Mouse (Mus musculus): ENCODE results near the gene Gm13695. TPM values are rescaled to one million over a fixed set of nuclear protein-coding genes. Genes with fewer than 3 reads are reported as not detected.
A peak's percentile ranks its signal among the peaks of the same experiment; 100 is the strongest.
"Not testable (repeated sequence)": the region's sequence is repeated elsewhere in the genome, so short reads cannot be mapped to it uniquely, and the experiment has no call there.

Gm13695 gene
- polyA plus RNA-seq, 1 experiment from 2014 or later = not detected

- peak overlapping the region; percentile 27; the same call in 1 of the 2 replicates for H3K4me2 ChIP-seq
Observed at GRCm38 (mm10) chr2:83993639-83994255, 26.6 kb downstream of the Gm13695 start.

GRCm38 (mm10) chr2:83994526-83994925 is 27.4 kb downstream of the Gm13695 start:
- not testable (repeated sequence) for H3K27ac ChIP-seq; ATAC-seq (replicated peaks; ENCODE audit: insufficient number of reproducible peaks, insufficient read depth, low FRiP score, low read depth); H3K36me3 ChIP-seq; H3K4me2 ChIP-seq; H3K4me1 ChIP-seq (replicated peaks); H3K4me3 ChIP-seq; H3K9ac ChIP-seq; H3K9me3 ChIP-seq (replicated peaks); H3K27me3 ChIP-seq
- WGBS = 64% methylated on average over 3 of the region's 3 CpGs

More at GRCm38 (mm10) chr2:83993639-83994255, 26.6 kb downstream of the Gm13695 start:
- not testable (repeated sequence) for H3K4me3 ChIP-seq; H3K9me3 ChIP-seq (replicated peaks); H3K27me3 ChIP-seq; H3K36me3 ChIP-seq; H3K9ac ChIP-seq; H3K4me1 ChIP-seq (replicated peaks); ATAC-seq (replicated peaks; ENCODE audit: insufficient number of reproducible peaks, insufficient read depth, low FRiP score, low read depth); H3K27ac ChIP-seq
- 34% methylated on average over 8 of the region's 9 CpGs for WGBS

- Histone ChIP-seq H3K4me2 (no peak overlapping the region), H3K4me1 (replicated peaks) (no peaks in the 10 kb centered on the region), H3K4me3 (no peak overlapping the region), H3K9me3 (replicated peaks) (no peaks in the 10 kb centered on the region), H3K27ac (no peak overlapping the region), H3K9ac (no peak overlapping the region), H3K36me3 (no peaks in the 10 kb centered on the region), H3K27me3 (no peaks in the 10 kb centered on the region)
- 27% methylated on average over 1 of the region's 1 CpGs for WGBS
- ATAC-seq (replicated peaks; ENCODE audit: insufficient number of reproducible peaks, insufficient read depth, low FRiP score, low read depth) = no peak
Observed at GRCm38 (mm10) chr2:84008913-84009312, 41.8 kb downstream of the Gm13695 start.

GRCm38 (mm10) chr2:84009818-84010217 is 42.7 kb downstream of the Gm13695 start:
- H3K4me3 ChIP-seq = no peak overlapping the region
- H3K4me1 ChIP-seq (replicated peaks) = no peaks in the 10 kb centered on the region
- no peak overlapping the region for H3K27ac ChIP-seq
- H3K27me3 ChIP-seq = no peaks in the 10 kb centered on the region
- no peaks in the 10 kb centered on the region for H3K9me3 ChIP-seq (replicated peaks)
- no peak for ATAC-seq (replicated peaks; ENCODE audit: insufficient number of reproducible peaks, insufficient read depth, low FRiP score, low read depth)
- H3K9ac ChIP-seq = no peak overlapping the region
- 44% methylated on average over 3 of the region's 3 CpGs for WGBS
- H3K36me3 ChIP-seq = no peaks in the 10 kb centered on the region
- H3K4me2 ChIP-seq = no peak overlapping the region

GRCm38 (mm10) chr2:84014572-84014971 is 47.5 kb downstream of the Gm13695 start:
- H3K4me1 ChIP-seq (replicated peaks) = peaks cover 10% of the 10 kb centered on the region
- no peak overlapping the region for H3K4me3 ChIP-seq
- H3K4me2 ChIP-seq = no peak overlapping the region
- no peaks in the 10 kb centered on the region for H3K36me3 ChIP-seq
- no peak overlapping the region for H3K27ac ChIP-seq
- WGBS = 65% methylated on average over 6 of the region's 6 CpGs
- no peak for ATAC-seq (replicated peaks; ENCODE audit: insufficient number of reproducible peaks, insufficient read depth, low FRiP score, low read depth)
- H3K9ac ChIP-seq = no peak overlapping the region
- no peaks in the 10 kb centered on the region for H3K27me3 ChIP-seq
- H3K9me3 ChIP-seq (replicated peaks) = no peaks in the 10 kb centered on the region

GRCm38 (mm10) chr2:84016291-84016690 is 49.2 kb downstream of the Gm13695 start:
- H3K27ac ChIP-seq; H3K9ac ChIP-seq; H3K9me3 ChIP-seq (replicated peaks); ATAC-seq (replicated peaks; ENCODE audit: insufficient number of reproducible peaks, insufficient read depth, low FRiP score, low read depth); H3K4me3 ChIP-seq; H3K4me2 ChIP-seq; H3K36me3 ChIP-seq; H3K27me3 ChIP-seq: not testable (repeated sequence)
- H3K4me1 ChIP-seq (replicated peaks) = peaks cover 12% of the 10 kb centered on the region
- WGBS = 70% methylated on average over 5 of the region's 5 CpGs

GRCm38 (mm10) chr2:84018330-84018729 is 51.2 kb downstream of the Gm13695 start:
- Histone ChIP-seq H3K9me3 (replicated peaks) (no peaks in the 10 kb centered on the region), H3K4me3 (no peak overlapping the region), H3K4me1 (replicated peaks) (peaks cover 12% of the 10 kb centered on the region), H3K4me2 (no peak overlapping the region), H3K27ac (0 out of 2 replicates have a peak overlapping the region, but pooled peaks have one; percentile 32), H3K36me3 (no peaks in the 10 kb centered on the region), H3K27me3 (no peaks in the 10 kb centered on the region), H3K9ac (no peak overlapping the region)
- peak; percentile 43; the same call in 1 of the 2 replicates for ATAC-seq (replicated peaks; ENCODE audit: insufficient number of reproducible peaks, insufficient read depth, low FRiP score, low read depth)
- WGBS = 9% methylated on average over 3 of the region's 3 CpGs

Other genes starting within 250 kb of the Gm13695 start
- gene Itgav, start 242.9 kb upstream of the Gm13695 start, polyA plus RNA-seq (2015; fragmentation: Nextera tagmentation; extraction: Ambion mirVana) = 54.0 and 58.7 TPM in 2 replicates
- 1.7 and 2.7 TPM in 2 replicates for gene Fam171b, start 154.7 kb upstream of the Gm13695 start, polyA plus RNA-seq (2015; fragmentation: Nextera tagmentation; extraction: Ambion mirVana)
- not detected in 2 replicates for gene Zswim2, start 26.1 kb upstream of the Gm13695 start, polyA plus RNA-seq (2015; fragmentation: Nextera tagmentation; extraction: Ambion mirVana)
- not detected in 2 replicates for gene Gm13698, start 11.6 kb upstream of the Gm13695 start, polyA plus RNA-seq (2015; fragmentation: Nextera tagmentation; extraction: Ambion mirVana)
- not detected in 2 replicates for gene Gm13693, start 5.8 kb upstream of the Gm13695 start, polyA plus RNA-seq (2015; fragmentation: Nextera tagmentation; extraction: Ambion mirVana)
- not detected in 2 replicates for gene Gm13696, start 5.8 kb downstream of the Gm13695 start, polyA plus RNA-seq (2015; fragmentation: Nextera tagmentation; extraction: Ambion mirVana)
- not detected in 2 replicates for gene Gm13694, start 11.6 kb downstream of the Gm13695 start, polyA plus RNA-seq (2015; fragmentation: Nextera tagmentation; extraction: Ambion mirVana)
- gene Gm13697, start 17.4 kb downstream of the Gm13695 start, polyA plus RNA-seq (2015; fragmentation: Nextera tagmentation; extraction: Ambion mirVana) = not detected in 2 replicates
- not detected in 2 replicates for gene Gm13691, start 23.2 kb downstream of the Gm13695 start, polyA plus RNA-seq (2015; fragmentation: Nextera tagmentation; extraction: Ambion mirVana)